Mouse (Mus musculus) bone marrow, adult 2 months (tissue): ENCODE data around the gene Leng1. TPM values are rescaled to one million over a fixed set of nuclear protein-coding genes. Genes with fewer than 3 reads are reported as not detected.

Source experiments
- H3K27ac ChIP-seq: fragments of 200-500 bp; 2 replicates; pipeline ENCODE4 v1.5.1; 2012; ENCODE audit warnings: low read depth, mild to moderate bottlenecking, control low read depth, inconsistent platforms, low read length; ENCODE audit not compliant: control insufficient read depth, poor library complexity, insufficient read depth
- H3K4me1 ChIP-seq: fragments of 200-500 bp; 2 replicates; pipeline ENCODE4 v1.6.1; 2011; ENCODE audit warnings: low read length; ENCODE audit not compliant: control insufficient read depth, insufficient read depth
- H3K4me3 ChIP-seq: fragments of 200-500 bp; replicated peaks from 2 replicates; pipeline ENCODE3; 2011; ENCODE audit warnings: mild to moderate bottlenecking, low read depth, low read length, control low read depth; ENCODE audit not compliant: control insufficient read depth
- CTCF ChIP-seq: fragments of 200-500 bp; IDR thresholded peaks from 2 replicates; pipeline ENCODE4 v1.5.1; 2011; ENCODE audit warnings: low read length, control low read depth; ENCODE audit not compliant: control insufficient read depth, insufficient read depth
- POLR2A ChIP-seq: fragments of 200-500 bp; IDR thresholded peaks from 2 replicates; pipeline ENCODE4 v1.6.1; 2011; ENCODE audit warnings: low read depth, mild to moderate bottlenecking, control low read depth, low read length, borderline replicate concordance; ENCODE audit not compliant: control insufficient read depth
- WGBS: fragments of 180-500 bp; shearing (Covaris S2); methylation state at CpG from one replicate; pipeline ENCODE4 v1.1.7; 2018; 5-methylcytosine and 5-hydroxymethylcytosine counted together
- polyA plus RNA-seq: library from polyadenylated mRNA; stranded (reverse); fragments of >200 nt; gene quantifications from 2 replicates; pipeline ENCODE4 v1.2.4, GENCODE M21; 2011; ENCODE audit warnings: low replicate concordance; ENCODE audit not compliant: missing spikeins, insufficient read depth, insufficient read length

Leng1 gene
- polyA plus RNA-seq, 1 experiment = 9.8 TPM

- no peak for TF ChIP-seq POLR2A
- TF ChIP-seq CTCF = no peak
- H3K27ac ChIP-seq = no peak overlapping the region
- H3K4me1 ChIP-seq = no peaks in the 10 kb centered on the region; the same call in 1 of the 2 replicates
- H3K4me3 ChIP-seq = no peak overlapping the region
- WGBS = 92% methylated on average over 4 of the region's 4 CpGs
These were observed 8.7 kb downstream of the Leng1 start for GRCm38 (mm10) chr7:3656966-3657365.

DNA sequence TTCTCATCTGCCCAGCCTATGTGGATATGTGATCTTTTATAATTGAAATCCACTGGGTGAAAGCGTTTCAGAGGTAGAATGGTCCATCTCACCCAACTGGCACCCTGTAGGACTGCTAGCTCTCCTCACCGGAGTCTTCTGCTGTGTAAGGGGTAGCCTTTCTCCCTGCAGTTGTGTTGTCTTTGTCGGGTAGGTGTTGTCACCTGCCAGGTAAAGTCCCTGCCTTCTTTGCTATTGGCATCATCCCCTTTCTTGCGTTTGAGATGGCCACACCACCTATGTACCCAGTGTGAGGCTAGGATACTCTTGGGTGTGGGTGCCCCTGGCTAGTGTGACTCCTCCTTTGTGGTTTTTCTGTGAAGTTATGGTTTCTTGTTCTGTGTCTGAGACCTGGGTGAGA lies 19.0 kb downstream of the Leng1 start:
- H3K4me3 ChIP-seq = peak overlapping the region; percentile 94
- WGBS = 54% methylated on average over 4 of the region's 4 CpGs
- TF ChIP-seq POLR2A (no peak), CTCF (no peak)
- H3K27ac ChIP-seq = no peak overlapping the region; the same call in 1 of the 2 replicates
- H3K4me1 ChIP-seq = peaks cover 5% of the 10 kb centered on the region

DNA sequence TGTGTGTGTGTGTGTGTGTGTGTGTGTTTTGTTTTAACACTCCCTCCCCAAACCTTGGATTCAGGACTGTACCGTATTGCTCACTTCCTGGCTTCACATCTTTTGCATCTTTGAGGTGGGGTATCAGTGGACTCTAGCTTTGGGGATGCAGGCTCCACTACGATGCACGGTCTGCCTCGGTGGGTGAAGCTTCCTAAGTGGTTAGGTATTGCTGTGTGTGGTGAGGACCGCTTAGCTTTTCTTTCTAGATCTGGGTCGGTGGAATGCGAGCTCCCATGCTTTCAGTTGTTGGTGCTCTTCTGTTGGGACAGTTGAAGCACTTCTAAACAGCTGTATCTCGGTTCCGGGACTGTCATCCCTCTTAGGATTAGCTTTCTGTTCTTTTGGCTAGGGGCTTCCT lies 19.5 kb downstream of the Leng1 start:
- Histone ChIP-seq H3K27ac (peak overlapping the region; percentile 97; the same call in 1 of the 2 replicates), H3K4me1 (peaks cover 5% of the 10 kb centered on the region), H3K4me3 (peak overlapping the region; percentile 94)
- WGBS = 13% methylated on average over 9 of the region's 9 CpGs
- TF ChIP-seq CTCF (no peak), POLR2A (no peak)

GRCm38 (mm10) chr7:3645488-3646025 lies 20.1 kb downstream of the Leng1 start:
- H3K4me1 ChIP-seq = peaks cover 5% of the 10 kb centered on the region
- WGBS = under 1% methylated on average over 54 of the region's 58 CpGs
- TF ChIP-seq CTCF (no peak), POLR2A (no peak; the same call in 1 of the 2 replicates)

GRCm38 (mm10) chr7:3644672-3645487 lies 20.8 kb downstream of the Leng1 start, which contains the start of gene Cnot3:
Cnot3 (plus strand) TSS chr7:3645268.
- under 1% methylated on average over 55 of the region's 58 CpGs for WGBS
- Histone ChIP-seq H3K4me1 (peaks cover 5% of the 10 kb centered on the region), H3K27ac (peak within 1 kb of the TSS; percentile 97), H3K4me3 (peak within 1 kb of the TSS; percentile 94)
- TF ChIP-seq CTCF = no peak
- peak; percentile 62; the same call in 1 of the 2 replicates for TF ChIP-seq POLR2A

More at GRCm38 (mm10) chr7:3645488-3646025, 20.1 kb downstream of the Leng1 start:
- Histone ChIP-seq H3K27ac (peak overlapping the region; percentile 97), H3K4me3 (peak overlapping the region; percentile 94)

GRCm38 (mm10) chr7:3644348-3644671 lies 21.3 kb downstream of the Leng1 start:
- Histone ChIP-seq H3K4me1 (peaks cover 5% of the 10 kb centered on the region), H3K27ac (peak overlapping the region; percentile 41; the same call in 1 of the 2 replicates), H3K4me3 (peak overlapping the region; percentile 47)
- 0% methylated on average over 11 of the region's 11 CpGs for WGBS
- TF ChIP-seq CTCF = no peak
- TF ChIP-seq POLR2A = no peak

GRCm38 (mm10) chr7:3643843-3644242 lies 21.8 kb downstream of the Leng1 start:
- 6% methylated on average over 9 of the region's 9 CpGs for WGBS
- no peak overlapping the region for H3K4me3 ChIP-seq

DNA sequence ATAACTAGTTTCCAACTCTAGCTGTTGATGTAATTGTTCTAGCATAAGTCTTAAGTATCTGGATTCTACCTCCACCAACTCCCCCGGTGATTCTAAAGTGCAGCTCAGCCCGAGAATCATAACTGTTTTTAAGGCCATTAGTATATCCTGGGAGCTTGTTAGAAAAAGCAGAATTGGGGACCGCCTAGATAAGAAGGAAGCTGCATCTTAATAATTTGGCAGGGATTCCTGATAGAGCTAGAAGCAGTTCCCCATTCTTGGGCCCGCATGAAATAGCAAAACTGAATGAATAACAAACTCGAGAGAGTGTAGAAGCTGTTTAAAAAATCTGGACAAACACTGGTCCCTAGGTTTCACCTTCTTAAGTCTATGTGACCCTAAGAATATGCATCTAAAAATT lies 22.2 kb downstream of the Leng1 start:
- Histone ChIP-seq H3K27ac (no peak overlapping the region), H3K4me1 (peaks cover 5% of the 10 kb centered on the region), H3K4me3 (no peak overlapping the region)
- WGBS = 8% methylated on average over 5 of the region's 5 CpGs
- TF ChIP-seq POLR2A = no peak
- no peak for TF ChIP-seq CTCF

More at GRCm38 (mm10) chr7:3643843-3644242, 21.8 kb downstream of the Leng1 start:
- no peak overlapping the region for H3K27ac ChIP-seq
- TF ChIP-seq POLR2A (no peak), CTCF (no peak)
- peaks cover 5% of the 10 kb centered on the region for H3K4me1 ChIP-seq

DNA sequence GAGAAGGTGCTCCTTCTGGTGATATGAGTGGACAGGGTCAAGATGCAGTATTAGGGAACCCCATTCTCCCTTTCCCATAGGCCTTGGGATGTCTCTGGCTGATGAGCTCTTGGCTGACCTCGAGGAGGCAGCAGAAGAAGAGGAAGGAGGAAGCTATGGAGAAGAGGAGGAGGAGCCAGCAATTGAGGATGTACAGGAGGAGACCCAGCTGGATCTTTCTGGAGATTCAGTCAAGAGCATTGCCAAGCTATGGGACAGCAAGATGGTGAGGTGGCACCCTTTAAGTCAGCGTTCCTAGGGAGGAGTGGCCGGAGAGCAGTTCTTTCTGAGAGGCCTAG lies 35.2 kb downstream of the Leng1 start:
- 53% methylated on average over 3 of the region's 3 CpGs for WGBS
- Histone ChIP-seq H3K4me1 (peaks cover 2% of the 10 kb centered on the region), H3K27ac (no peak overlapping the region), H3K4me3 (peak overlapping the region; percentile 86)
- TF ChIP-seq CTCF (no peak; the same call in 1 of the 2 replicates), POLR2A (no peak)
